Mouse (Mus musculus): ENCODE measurements around the gene Mnd1.

Mnd1 gene

GRCm38 (mm10) chr3:84046206-84046605 lies 109.4 kb downstream of the Mnd1 start:
- in situ Hi-C loops (cut with MboI, MseI), result no loop called here

- in situ Hi-C loops (cut with MboI, MseI), result no loop called here
These were observed 113.8 kb downstream of the Mnd1 start for GRCm38 (mm10) chr3:84041739-84042138.

GRCm38 (mm10) chr3:84040476-84041082 lies 115.0 kb downstream of the Mnd1 start:
- in situ Hi-C loops (cut with MboI, MseI), result no loop called here

- in situ Hi-C loops (cut with MboI, MseI), result no loop called here
These were observed 115.7 kb downstream of the Mnd1 start, which contains the start of gene Tmem131l for GRCm38 (mm10) chr3:84039646-84040475. TSS of gene Tmem131l (minus strand) at chr3:84040175.

- in situ Hi-C loops (cut with MboI, MseI), result no loop called here
These were observed 116.5 kb downstream of the Mnd1 start for GRCm38 (mm10) chr3:84038981-84039645.

- in situ Hi-C loops (cut with MboI, MseI), result no loop called here
These were observed 117.5 kb downstream of the Mnd1 start for GRCm38 (mm10) chr3:84038126-84038525.
